Mouse (Mus musculus): ENCODE measurements around the gene Tanc2.

Tanc2 gene

GRCm38 (mm10) chr11:105955815-105956430 lies 366.1 kb downstream of the Tanc2 start:
- no peak for DNase-seq

DNA sequence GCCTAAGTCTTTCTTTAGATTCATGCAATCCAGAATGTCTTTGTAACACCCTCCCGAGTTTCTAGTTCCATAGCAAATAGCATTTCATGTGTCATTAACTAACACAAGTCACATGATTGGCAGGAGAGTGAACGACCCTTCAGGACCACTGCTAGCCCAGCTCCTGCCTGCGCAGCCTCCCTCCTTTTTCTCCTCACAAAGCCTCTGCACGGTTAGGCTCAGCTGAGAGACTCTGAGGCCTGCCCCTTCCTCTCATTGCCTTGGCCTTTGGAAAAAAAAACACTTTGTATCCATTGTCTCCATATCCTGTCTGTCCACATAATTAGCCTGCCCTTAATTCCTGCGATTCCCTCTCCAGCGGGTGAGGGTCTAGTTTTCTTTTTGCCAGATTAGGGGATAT lies 367.7 kb downstream of the Tanc2 start:
- DNase-seq = no peak

GRCm38 (mm10) chr11:105958566-105958965 lies 368.8 kb downstream of the Tanc2 start:
- no peak for DNase-seq

- DNase-seq = no peak
These were observed 369.6 kb downstream of the Tanc2 start for GRCm38 (mm10) chr11:105959355-105959754.

DNA sequence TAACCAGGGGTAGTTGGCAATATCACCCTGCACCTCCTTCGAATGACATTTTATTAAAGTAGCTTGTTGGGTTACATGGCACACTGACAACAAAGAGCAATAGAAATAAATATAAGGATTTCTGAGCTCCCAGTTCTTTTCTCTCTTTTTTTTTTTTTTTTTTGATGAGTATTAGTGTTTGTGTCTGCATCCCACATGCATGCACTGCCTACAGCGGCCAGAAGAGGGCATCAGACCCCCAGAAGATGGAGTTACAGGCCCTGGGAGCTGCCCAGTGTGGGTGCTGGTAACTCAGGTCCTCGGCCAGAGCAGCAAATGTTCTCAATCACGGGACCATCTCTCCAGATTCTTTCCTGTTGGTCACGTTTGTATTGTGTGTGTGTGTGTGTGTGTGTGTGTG lies 374.9 kb downstream of the Tanc2 start:
- no peak for DNase-seq

DNA sequence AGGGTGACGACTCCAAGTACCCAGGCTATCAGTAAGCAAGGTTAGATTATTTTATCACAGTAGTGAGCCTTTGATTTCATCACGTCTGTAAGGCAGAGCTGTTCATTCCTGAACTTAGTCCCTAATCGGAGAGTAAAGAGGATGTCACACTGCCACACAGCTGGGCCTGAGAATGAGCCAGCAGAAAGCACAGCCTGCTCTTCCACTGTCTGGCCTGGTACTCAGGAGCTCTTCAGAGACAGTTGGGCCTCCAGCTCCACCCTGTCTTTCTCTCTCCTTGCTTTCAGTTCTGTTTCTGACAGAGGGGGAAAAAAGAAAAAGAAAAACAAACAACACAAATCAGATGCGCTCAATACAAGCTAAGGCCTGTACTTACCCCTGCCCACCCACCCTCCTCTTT lies 376.5 kb downstream of the Tanc2 start:
- no peak for DNase-seq

DNA sequence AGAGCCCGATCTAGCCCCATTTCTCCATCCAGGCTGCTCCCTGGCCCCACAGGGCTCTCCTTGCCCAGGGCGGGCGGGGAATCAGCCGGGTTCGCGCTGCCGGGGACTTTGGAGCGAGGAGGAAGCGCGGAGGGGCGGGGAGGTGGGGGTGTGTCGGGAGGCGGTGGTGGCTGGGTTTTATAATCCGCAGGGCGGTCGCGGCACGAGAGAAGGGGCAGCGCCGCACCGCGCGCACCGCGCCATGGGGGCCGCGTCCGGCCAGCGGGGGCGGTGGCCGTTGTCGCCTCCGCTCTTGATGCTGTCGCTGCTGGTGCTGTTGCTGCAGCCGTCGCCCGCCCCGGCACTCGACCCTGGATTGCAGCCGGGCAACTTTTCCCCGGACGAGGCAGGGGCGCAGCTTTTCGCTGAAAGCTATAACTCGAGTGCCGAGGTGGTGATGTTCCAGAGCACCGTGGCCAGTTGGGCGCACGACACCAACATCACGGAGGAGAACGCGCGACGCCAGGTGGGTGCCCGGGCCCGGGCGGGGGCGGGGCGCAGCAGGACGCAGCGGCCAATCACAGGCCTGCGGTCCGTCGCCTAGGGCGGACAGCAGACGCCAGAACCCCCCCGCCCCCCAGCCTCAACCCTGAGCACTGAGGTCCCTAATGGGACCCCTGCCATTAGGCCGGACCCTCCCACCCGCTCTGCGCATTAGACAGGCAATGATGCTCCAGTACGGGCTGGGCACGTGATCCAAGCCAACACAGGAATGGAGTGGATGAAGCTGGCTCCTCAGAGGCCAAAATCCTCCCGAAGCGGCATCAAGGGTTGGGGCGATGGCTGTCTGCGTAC lies 378.2 kb downstream of the Tanc2 start, which contains the start of gene Ace:
Ace (plus strand) TSS at position 205 of the 834 bp plus-strand sequence.
- DNase-seq = peak; percentile 71

- DNase-seq = no peak
These were observed 379.2 kb downstream of the Tanc2 start for GRCm38 (mm10) chr11:105968948-105969347.

GRCm38 (mm10) chr11:105969516-105969915 lies 379.7 kb downstream of the Tanc2 start:
- DNase-seq = peak; percentile 67

GRCm38 (mm10) chr11:105974593-105974992 lies 384.8 kb downstream of the Tanc2 start:
- DNase-seq = peak; percentile 66

GRCm38 (mm10) chr11:105975050-105975449 lies 385.3 kb downstream of the Tanc2 start:
- DNase-seq = no peak

DNA sequence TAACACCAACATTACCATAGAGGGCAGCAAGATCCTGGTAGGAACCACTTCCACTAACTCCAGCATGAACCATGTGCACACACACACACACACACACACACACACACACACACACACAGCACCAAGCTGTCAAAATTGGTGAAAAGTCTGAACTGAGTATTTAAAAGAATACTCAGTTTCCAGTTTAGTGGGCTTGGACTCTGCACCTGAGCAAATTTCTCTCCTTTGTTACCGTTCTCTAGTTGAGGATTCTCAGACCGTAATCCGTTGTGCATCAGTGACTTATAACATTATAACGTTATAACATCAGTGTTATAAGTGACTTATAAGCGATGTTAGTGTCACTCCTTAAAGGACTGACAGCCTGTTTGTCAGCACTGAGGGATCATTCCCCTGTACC lies 385.9 kb downstream of the Tanc2 start:
- DNase-seq = no peak

GRCm38 (mm10) chr11:105978232-105978631 lies 388.4 kb downstream of the Tanc2 start:
- no peak for DNase-seq

- no peak for DNase-seq
These were observed 388.8 kb downstream of the Tanc2 start for GRCm38 (mm10) chr11:105978634-105979033.

Measured in kidney, postnatal 14 days (tissue).